Mouse (Mus musculus) bone marrow, adult 2 months (tissue): ENCODE results near the gene Ric8a. TPM values are rescaled to one million over a fixed set of nuclear protein-coding genes. Genes with fewer than 3 reads are reported as not detected.

Experiments
- H3K27ac ChIP-seq: fragments of 200-500 bp; 2 replicates; pipeline ENCODE4 v1.5.1; 2012; ENCODE audit warnings: low read depth, mild to moderate bottlenecking, control low read depth, inconsistent platforms, low read length; ENCODE audit not compliant: control insufficient read depth, poor library complexity, insufficient read depth
- H3K4me1 ChIP-seq: fragments of 200-500 bp; 2 replicates; pipeline ENCODE4 v1.6.1; 2011; ENCODE audit warnings: low read length; ENCODE audit not compliant: control insufficient read depth, insufficient read depth
- H3K4me3 ChIP-seq: fragments of 200-500 bp; replicated peaks from 2 replicates; pipeline ENCODE3; 2011; ENCODE audit warnings: mild to moderate bottlenecking, low read depth, low read length, control low read depth; ENCODE audit not compliant: control insufficient read depth
- CTCF ChIP-seq: fragments of 200-500 bp; IDR thresholded peaks from 2 replicates; pipeline ENCODE4 v1.5.1; 2011; ENCODE audit warnings: low read length, control low read depth; ENCODE audit not compliant: control insufficient read depth, insufficient read depth
- POLR2A ChIP-seq: fragments of 200-500 bp; IDR thresholded peaks from 2 replicates; pipeline ENCODE4 v1.6.1; 2011; ENCODE audit warnings: low read depth, mild to moderate bottlenecking, control low read depth, low read length, borderline replicate concordance; ENCODE audit not compliant: control insufficient read depth
- WGBS: fragments of 180-500 bp; shearing (Covaris S2); methylation state at CpG from one replicate; pipeline ENCODE4 v1.1.7; 2018; 5-methylcytosine and 5-hydroxymethylcytosine counted together
- polyA plus RNA-seq: library from polyadenylated mRNA; stranded (reverse); fragments of >200 nt; gene quantifications from 2 replicates; pipeline ENCODE4 v1.2.4, GENCODE M21; 2011; ENCODE audit warnings: low replicate concordance; ENCODE audit not compliant: missing spikeins, insufficient read depth, insufficient read length

Ric8a gene
- polyA plus RNA-seq, 1 experiment: 53.0 TPM

DNA sequence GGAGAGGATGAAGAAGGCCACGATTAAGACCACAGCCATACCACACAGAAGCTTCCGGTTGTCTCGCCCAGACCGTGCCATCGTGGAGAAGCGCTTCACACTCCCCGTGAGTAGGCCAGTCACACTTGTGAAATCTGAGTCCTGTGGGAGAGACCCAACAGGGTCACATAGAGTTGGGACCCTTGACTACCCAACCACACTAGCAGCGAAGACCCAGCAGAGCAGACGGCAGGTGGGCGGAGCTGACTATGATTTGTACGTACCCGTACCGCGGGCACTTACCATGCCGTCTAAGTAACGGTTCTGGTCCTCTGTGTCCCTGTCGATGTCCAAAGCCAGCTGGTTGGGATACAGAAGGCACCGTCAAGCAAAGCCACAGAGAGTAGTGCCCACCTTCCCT lies 2.3 kb upstream of the Ric8a start:
- peaks cover 6% of the 10 kb centered on the region; the same call in 1 of the 2 replicates for H3K4me1 ChIP-seq
- H3K27ac ChIP-seq: no peak overlapping the region
- TF ChIP-seq CTCF (no peak), POLR2A (no peak)
- 88% methylated on average over 18 of the region's 18 CpGs for WGBS
- no peak overlapping the region for H3K4me3 ChIP-seq

DNA sequence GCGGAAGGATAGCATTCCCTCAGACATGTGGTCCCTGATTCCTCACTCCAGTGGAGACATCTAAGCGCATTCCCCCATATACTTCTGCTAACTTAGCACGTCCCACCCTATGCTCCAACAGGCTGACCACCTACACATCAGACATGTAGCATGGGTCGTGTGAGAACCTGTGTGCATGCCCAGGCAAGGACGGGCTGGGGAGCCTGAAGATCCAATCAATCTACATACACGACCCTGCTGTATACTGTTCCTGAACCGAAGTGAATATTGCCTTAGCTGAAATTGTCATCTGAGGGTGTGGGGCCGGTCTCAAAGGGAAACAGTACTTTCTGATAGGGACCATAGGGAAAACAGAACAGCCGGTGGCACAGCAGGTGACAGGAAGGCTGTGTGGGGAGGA lies 1.6 kb upstream of the Ric8a start:
- TF ChIP-seq POLR2A: no peak
- no peak for TF ChIP-seq CTCF
- whole genome bisulfite sequencing: 57% methylated on average over 9 of the region's 9 CpGs
- H3K27ac ChIP-seq: no peak overlapping the region; the same call in 1 of the 2 replicates

DNA sequence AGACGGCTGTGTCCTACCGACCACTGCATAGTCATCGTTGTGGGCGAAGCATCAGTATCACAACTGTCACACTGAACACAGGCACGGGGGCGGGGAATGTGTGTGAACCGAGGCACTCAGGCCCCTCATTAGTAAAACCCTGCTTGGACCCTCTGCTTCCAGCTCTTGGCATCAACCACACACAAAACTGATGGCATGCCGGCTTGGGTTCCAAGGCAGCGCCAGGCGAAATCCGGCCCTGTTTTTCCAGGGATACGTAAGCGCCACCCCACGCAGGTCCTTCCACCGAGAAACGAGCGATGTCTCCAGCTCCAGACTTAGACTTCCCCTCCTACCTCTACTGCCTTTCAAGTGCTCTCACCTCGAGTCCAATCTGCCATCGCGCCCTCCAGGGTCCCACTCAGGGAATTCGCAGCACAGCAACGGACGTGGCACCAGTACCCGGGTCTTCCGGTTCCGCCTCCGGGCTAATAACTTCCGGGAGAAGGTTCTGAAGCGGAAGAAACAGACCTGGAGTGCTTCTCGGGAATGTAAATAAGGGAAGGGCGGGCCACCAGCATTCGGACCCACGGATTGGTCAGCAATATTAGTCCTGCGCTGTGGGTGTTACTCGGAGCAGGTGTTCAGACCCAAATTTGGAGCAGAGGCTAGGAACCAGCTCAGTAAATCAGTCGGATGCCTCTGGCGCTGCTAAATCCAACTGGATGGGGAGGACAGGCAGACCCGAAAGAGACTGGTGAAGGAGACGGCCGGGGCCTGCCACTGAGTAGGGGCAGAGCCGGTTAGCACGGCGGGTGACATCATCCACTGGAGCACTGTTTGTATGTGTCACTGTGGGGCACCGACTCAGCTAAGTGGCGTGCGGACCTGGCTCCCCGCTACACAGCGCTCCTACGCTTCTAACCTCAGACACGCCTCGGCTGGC lies 635 bp upstream of the Ric8a start, which contains the start of gene Gm45785:
Gm45785 (minus strand) TSS at position 472 of the 925 bp plus-strand sequence.
- H3K4me1 ChIP-seq: peaks cover 6% of the 10 kb centered on the region; the same call in 1 of the 2 replicates
- no peak for TF ChIP-seq CTCF
- TF ChIP-seq POLR2A: peak; percentile 66; the same call in 1 of the 2 replicates
- under 1% methylated on average over 51 of the region's 51 CpGs for WGBS

More for the DNA sequence above, 1.6 kb upstream of the Ric8a start:
- Histone ChIP-seq H3K4me1 (peaks cover 6% of the 10 kb centered on the region; the same call in 1 of the 2 replicates), H3K4me3 (peak overlapping the region; percentile 82)

DNA sequence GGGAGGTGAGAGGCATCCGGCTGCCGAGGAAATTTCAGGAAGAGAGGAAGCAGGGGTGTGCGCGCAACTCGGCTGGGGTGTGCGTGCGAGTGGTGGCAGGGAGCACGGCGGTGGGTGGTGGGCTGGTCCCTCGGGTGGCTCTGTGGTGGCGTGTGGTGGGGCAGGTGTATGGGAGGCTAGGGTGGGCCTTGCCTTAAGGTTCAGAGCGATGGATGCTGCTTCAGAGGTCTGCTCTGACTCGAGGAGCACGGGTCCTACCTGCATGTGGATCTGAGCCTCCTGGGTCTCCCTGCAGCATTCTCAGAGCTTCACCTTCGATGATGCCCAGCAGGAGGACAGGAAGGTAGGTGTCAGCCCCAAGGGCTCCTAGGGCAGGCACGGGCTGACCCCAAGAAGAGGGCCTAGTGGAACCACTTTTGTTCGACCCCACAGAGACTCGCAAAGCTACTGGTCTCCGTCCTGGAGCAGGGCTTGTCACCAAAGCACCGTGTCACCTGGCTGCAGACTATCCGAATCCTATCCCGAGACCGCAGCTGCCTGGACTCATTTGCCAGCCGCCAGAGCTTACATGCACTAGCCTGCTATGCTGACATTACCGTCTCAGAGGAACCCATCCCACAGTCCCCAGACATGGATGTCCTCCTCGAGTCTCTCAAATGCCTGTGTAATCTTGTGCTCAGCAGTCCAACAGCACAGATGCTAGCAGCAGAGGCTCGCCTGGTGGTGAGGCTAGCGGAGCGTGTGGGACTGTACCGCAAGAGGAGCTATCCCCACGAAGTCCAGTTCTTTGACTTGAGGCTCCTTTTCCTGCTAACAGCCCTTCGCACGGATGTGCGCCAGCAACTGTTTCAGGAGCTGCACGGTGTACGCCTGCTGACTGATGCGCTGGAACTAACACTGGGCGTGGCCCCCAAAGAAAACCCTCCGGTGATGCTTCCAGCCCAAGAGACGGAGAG lies 1.1 kb downstream of the Ric8a start, which contains the start of gene Bet1l:
Bet1l (minus strand) TSS at position 28 of the 956 bp plus-strand sequence.
- WGBS: 12% methylated on average over 40 of the region's 40 CpGs
- TF ChIP-seq CTCF: no peak
- no peak for TF ChIP-seq POLR2A
- peak within 1 kb of the TSS; percentile 88 for H3K27ac ChIP-seq
- H3K4me1 ChIP-seq: peaks cover 6% of the 10 kb centered on the region; the same call in 1 of the 2 replicates
- peak within 1 kb of the TSS; percentile 82 for H3K4me3 ChIP-seq

More for the DNA sequence above, 635 bp upstream of the Ric8a start, which contains the start of gene Gm45785:
- Histone ChIP-seq H3K4me3 (peak within 1 kb of the TSS; percentile 82), H3K27ac (peak within 1 kb of the TSS; percentile 88)

DNA sequence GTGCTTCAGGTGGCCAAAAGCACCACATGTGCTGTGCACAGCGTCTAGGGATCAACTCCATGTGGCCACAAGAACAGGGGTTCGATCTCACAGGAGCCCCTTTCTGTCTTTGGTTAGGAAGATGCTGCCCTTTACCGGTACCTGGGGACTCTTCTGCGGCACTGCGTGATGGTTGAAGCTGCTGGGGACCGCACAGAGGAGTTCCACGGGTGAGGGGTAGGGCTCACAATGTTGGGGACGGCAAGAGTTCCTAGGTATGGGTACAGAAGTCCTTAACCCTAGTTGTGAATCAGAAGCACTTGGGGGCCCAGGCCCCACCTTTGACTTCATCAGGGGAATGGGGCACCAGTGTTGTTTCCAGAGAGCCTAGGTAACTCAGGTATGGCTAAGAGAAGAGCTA lies 2.0 kb downstream of the Ric8a start:
- Histone ChIP-seq H3K4me1 (peaks cover 5% of the 10 kb centered on the region; the same call in 1 of the 2 replicates), H3K27ac (no peak overlapping the region), H3K4me3 (peak overlapping the region; percentile 82)
- TF ChIP-seq CTCF (no peak), POLR2A (no peak)
- 86% methylated on average over 8 of the region's 8 CpGs for WGBS

DNA sequence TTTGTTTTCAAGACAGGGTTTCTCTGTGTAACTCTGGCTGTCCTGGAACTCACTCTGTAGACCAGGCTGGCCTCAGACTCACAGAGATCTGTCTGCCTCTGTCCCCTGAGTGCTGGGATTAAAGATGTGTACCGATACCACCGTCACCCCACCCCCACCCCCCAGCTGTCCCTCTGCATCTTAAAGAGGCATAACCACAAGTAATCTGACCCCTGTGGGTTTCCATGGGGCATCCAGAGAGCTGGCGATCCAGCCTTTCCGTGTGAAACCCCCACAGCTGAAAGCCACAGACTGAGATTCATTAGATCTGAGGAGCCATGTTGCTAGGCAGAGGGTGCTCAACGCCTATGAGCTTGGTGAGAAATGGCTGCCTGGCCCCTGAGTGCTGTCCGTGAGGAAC lies 3.2 kb downstream of the Ric8a start:
- Histone ChIP-seq H3K4me1 (peaks cover 5% of the 10 kb centered on the region; the same call in 1 of the 2 replicates), H3K4me3 (no peak overlapping the region), H3K27ac (no peak overlapping the region)
- TF ChIP-seq CTCF (no peak), POLR2A (no peak)
- 79% methylated on average over 6 of the region's 6 CpGs for WGBS

DNA sequence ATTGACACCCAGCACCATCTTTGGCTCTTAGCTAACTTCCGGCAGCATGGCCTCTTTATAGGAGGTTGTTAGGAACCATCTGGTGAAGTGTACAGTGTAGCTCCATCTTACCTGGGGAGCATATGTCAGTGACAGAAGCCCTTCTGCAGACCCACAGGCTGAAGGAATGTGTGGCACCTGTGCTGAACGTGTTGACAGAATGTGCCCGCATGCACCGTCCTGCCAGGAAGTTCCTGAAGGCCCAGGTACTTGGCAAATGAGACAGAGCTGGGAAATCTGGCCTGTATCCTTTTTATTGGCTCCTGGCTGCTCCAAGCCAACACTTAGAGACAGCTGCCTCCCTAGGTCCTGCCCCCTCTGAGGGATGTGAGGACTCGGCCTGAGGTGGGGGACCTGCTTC lies 4.0 kb downstream of the Ric8a start:
- no peak overlapping the region for H3K4me3 ChIP-seq
- 88% methylated on average over 5 of the region's 5 CpGs for WGBS
- no peak overlapping the region for H3K27ac ChIP-seq
- TF ChIP-seq CTCF (no peak), POLR2A (no peak)
- peaks cover 5% of the 10 kb centered on the region; the same call in 1 of the 2 replicates for H3K4me1 ChIP-seq
